Mouse (Mus musculus) heart, adult 9 months (tissue): ENCODE measurements around the gene Tlk1.

Experiments
- DNase-seq, 2 experiments: peaks; one replicate each; pipeline ENCODE4 v3.0.0; 2022; ENCODE audit warnings: low spot score in 2 of 2

Gene Tlk1

GRCm38 (mm10) chr2:70825371-70826051 is at the start of gene Tlk1:
Gene Tlk1 (minus strand): TSS chr2:70825728.
- peak; percentile 46 to 47 for DNase-seq

GRCm38 (mm10) chr2:70875129-70875528 is 49.6 kb upstream of the Tlk1 start:
- DNase-seq: no peak

- no peak for DNase-seq
Measured at GRCm38 (mm10) chr2:70873168-70873567, 47.6 kb upstream of the Tlk1 start.

- no peak for DNase-seq
Measured at GRCm38 (mm10) chr2:70871466-70872022, 46.0 kb upstream of the Tlk1 start.

GRCm38 (mm10) chr2:70870819-70871218 is 45.3 kb upstream of the Tlk1 start:
- no peak for DNase-seq

GRCm38 (mm10) chr2:70869116-70869515 is 43.6 kb upstream of the Tlk1 start:
- DNase-seq: no peak

- DNase-seq: no peak
Measured at GRCm38 (mm10) chr2:70867231-70867630, 41.7 kb upstream of the Tlk1 start.

- DNase-seq: no peak
Measured at GRCm38 (mm10) chr2:70862881-70863280, 37.4 kb upstream of the Tlk1 start.

GRCm38 (mm10) chr2:70859740-70860139 is 34.2 kb upstream of the Tlk1 start:
- DNase-seq: no peak

- no peak for DNase-seq
Measured at GRCm38 (mm10) chr2:70856971-70857370, 31.4 kb upstream of the Tlk1 start.

GRCm38 (mm10) chr2:70854231-70854888 is 28.8 kb upstream of the Tlk1 start:
- DNase-seq: no peak

GRCm38 (mm10) chr2:70853329-70853728 is 27.8 kb upstream of the Tlk1 start:
- no peak for DNase-seq

- DNase-seq: no peak
Measured at GRCm38 (mm10) chr2:70852796-70853221, 27.3 kb upstream of the Tlk1 start.

- no peak for DNase-seq
Measured at GRCm38 (mm10) chr2:70852186-70852795, 26.8 kb upstream of the Tlk1 start.

- DNase-seq: no peak
Measured at GRCm38 (mm10) chr2:70845871-70846270, 20.3 kb upstream of the Tlk1 start.

- no peak for DNase-seq
Measured at GRCm38 (mm10) chr2:70844694-70845395, 19.3 kb upstream of the Tlk1 start.

- no peak for DNase-seq
Measured at GRCm38 (mm10) chr2:70842049-70842618, 16.6 kb upstream of the Tlk1 start.

GRCm38 (mm10) chr2:70838536-70839216 is 13.1 kb upstream of the Tlk1 start:
- no peak for DNase-seq

GRCm38 (mm10) chr2:70836306-70836651 is 10.8 kb upstream of the Tlk1 start:
- no peak for DNase-seq

GRCm38 (mm10) chr2:70835641-70836305 is 10.2 kb upstream of the Tlk1 start:
- no peak for DNase-seq

- no peak for DNase-seq
Measured at GRCm38 (mm10) chr2:70835209-70835608, 9.7 kb upstream of the Tlk1 start.
